Comparison of ENCODE assay signal across 21 mouse cellular contexts in the genomic region with DNA sequence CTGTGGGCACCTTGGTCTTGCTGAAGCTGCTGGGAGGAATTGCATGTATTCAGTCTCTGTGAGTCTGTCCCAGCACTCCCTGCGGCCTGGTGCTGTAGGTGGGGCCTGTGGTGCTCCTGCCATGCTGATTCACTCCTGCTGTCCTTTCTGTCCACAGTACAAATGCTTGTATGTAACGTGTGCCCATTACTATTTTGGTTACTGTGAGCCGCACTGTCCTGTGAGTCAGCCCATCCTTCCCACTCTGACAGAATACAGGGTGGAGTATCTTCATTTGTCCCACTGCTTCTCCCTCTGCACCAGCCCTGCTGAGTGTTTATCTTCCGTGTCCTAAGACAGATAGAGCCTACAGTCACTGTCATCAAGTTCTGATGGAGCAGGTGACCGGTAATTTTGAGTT. TPM values are rescaled to one million over a fixed set of nuclear protein-coding genes. Genes with fewer than 3 reads are reported as not detected.
DNase-seq lines count a peak whose midpoint lies in the region.
"Had no signal": no experiment of that assay in that cellular context is flagged by ENCODE, and none has a peak within 500 bp of the region (broad histone marks: within the 10 kb centered on the region; RNA-seq: fewer than 3 reads in every experiment).

No protein-coding gene starts in this region.

- DNase-seq in layer of hippocampus, adult 8-10 months (ENCODE audit: low spot score in 2 of 2): peak; percentile 5 to 8
- DNase-seq in layer of hippocampus, postnatal 10 days (ENCODE audit: low spot score in 2 of 2): no peak
- peak; percentile 28 to 52 for DNase-seq in frontal cortex, postnatal 36 days (ENCODE audit: low spot score in 2 of 2)
- DNase-seq in left cerebral cortex, adult 9 months (ENCODE audit: low spot score in 2 of 2): peak; percentile 20 to 55
- DNase-seq in right cerebral cortex, postnatal 36 days (ENCODE audit: low spot score in 2 of 2): peak; percentile 26 to 56
- no peak for DNase-seq in gastrocnemius, postnatal 25 days
- DNase-seq in gastrocnemius, adult 18-20 months (ENCODE audit: low spot score): no peak
- DNase-seq: adrenal gland, postnatal 36 days; B cell, adult 2 months; cerebellum, adult 11 months; cerebellum, postnatal 25 days; gastrocnemius, postnatal 36 days; kidney, adult 18-20 months; liver, postnatal 0 days; retina, postnatal 1 day; thymus, postnatal 14 days had no signal

RNA-seq across cellular contexts. Expression of a gene that starts 25.5 kb away (rescaled TPM):
- 10 to 100 TPM; 11.9 to 17.2 (median 13.0) TPM for total RNA-seq in layer of hippocampus, adult 8-10 months (2022)
- total RNA-seq in layer of hippocampus, postnatal 10 days (2021): 10 to 100 TPM; 17.6 to 19.2 TPM
- total RNA-seq in gastrocnemius, postnatal 25 days (2021): 1 to 10 TPM; 6.0 to 8.5 TPM
- total RNA-seq in gastrocnemius, adult 18-20 months (2021): 1 to 10 TPM; 7.4 to 7.6 TPM

RNA-seq across cellular contexts. Expression of a gene that starts 25.7 kb away (rescaled TPM):
- total RNA-seq in layer of hippocampus, adult 8-10 months (2022): 10 to 100 TPM; 12.2 to 21.4 (median 15.8) TPM
- 10 to 100 TPM; 11.6 to 13.6 TPM for total RNA-seq in layer of hippocampus, postnatal 10 days (2021)
- total RNA-seq in gastrocnemius, postnatal 25 days (2021): 1 to 10 TPM; 7.4 to 8.8 TPM
- total RNA-seq in gastrocnemius, adult 18-20 months (2021): 10 to 100 TPM in 1 of 2 experiments, 1 to 10 TPM in 1; 9.2 to 12.7 TPM

RNA-seq across cellular contexts. Expression of a gene that starts 39.3 kb away (rescaled TPM):
- 1 to 10 TPM in 1 of 4 experiments, under 1 TPM in 2, not detected in 1; 0.77 to 1.6 (median 0.83) TPM for total RNA-seq in layer of hippocampus, adult 8-10 months (2022)
- 1 to 10 TPM in 1 of 2 experiments, under 1 TPM in 1; 0.69 to 1.7 TPM for total RNA-seq in layer of hippocampus, postnatal 10 days (2021)
- not detected for total RNA-seq in gastrocnemius, postnatal 25 days (2021)
- not detected for total RNA-seq in gastrocnemius, adult 18-20 months (2021)
- total RNA-seq: adrenal gland, adult 18-20 months; adrenal gland, postnatal 36 days; CH12.LX; G1E; gastrocnemius, postnatal 36 days; heart, adult 8-10 months; heart, postnatal 25 days had no signal

RNA-seq across cellular contexts. Expression of a gene that starts 49.9 kb away (rescaled TPM):
- 10 to 100 TPM; 11.8 to 14.9 (median 13.7) TPM for total RNA-seq in layer of hippocampus, adult 8-10 months (2022)
- total RNA-seq in layer of hippocampus, postnatal 10 days (2021): 1 to 10 TPM; 7.5 to 7.7 TPM
- total RNA-seq in gastrocnemius, postnatal 25 days (2021): not detected
- total RNA-seq in gastrocnemius, adult 18-20 months (2021): not detected
- total RNA-seq: adrenal gland, adult 18-20 months; adrenal gland, postnatal 36 days; CH12.LX; gastrocnemius, postnatal 36 days; heart, postnatal 25 days had no signal

RNA-seq across cellular contexts. Expression of a gene that starts 57.9 kb away (rescaled TPM):
- total RNA-seq in layer of hippocampus, adult 8-10 months (2022): under 1 TPM; 0.10 to 0.41 (median 0.17) TPM
- total RNA-seq in layer of hippocampus, postnatal 10 days (2021): under 1 TPM; 0.11 to 0.34 TPM
- under 1 TPM; 0.15 to 0.35 TPM for total RNA-seq in gastrocnemius, postnatal 25 days (2021)
- total RNA-seq in gastrocnemius, adult 18-20 months (2021): under 1 TPM; 0.11 to 0.21 TPM
- total RNA-seq: CH12.LX had no signal

Comparison
In these comparisons a context has a peak if more than half of its experiments do, and no peak if none do; other contexts are left out.
1. DNase-seq: peak in layer of hippocampus, adult 8-10 months (2 of 2), frontal cortex, postnatal 36 days (2 of 2), left cerebral cortex, adult 9 months (2 of 2) and right cerebral cortex, postnatal 36 days (2 of 2); none in layer of hippocampus, postnatal 10 days (0 of 2), gastrocnemius, postnatal 25 days (single experiment) and gastrocnemius, adult 18-20 months (single experiment).